Mouse (Mus musculus) MN1 (cell line): Measurements from ENCODE around the gene Has3.

Source experiments
- DNase-seq: peaks from one replicate; pipeline ENCODE4 v3.0.0-alpha.2; 2016; ENCODE audit warnings: low spot score

Gene Has3

GRCm38 (mm10) chr8:106932376-106933065, 62.5 kb downstream of the Has3 start:
- no peak for DNase-seq

GRCm38 (mm10) chr8:106933506-106934143, 63.6 kb downstream of the Has3 start:
- no peak for DNase-seq
